Mouse (Mus musculus): ENCODE measurements around the gene Cd7. TPM values are rescaled to one million over a fixed set of nuclear protein-coding genes. Genes with fewer than 3 reads are reported as not detected.
"Not testable (repeated sequence)": the region's sequence is repeated elsewhere in the genome, so short reads cannot be mapped to it uniquely, and the experiment has no call there.

Gene Cd7
- polyA plus RNA-seq, 1 experiment from 2014 or later = not detected

DNA sequence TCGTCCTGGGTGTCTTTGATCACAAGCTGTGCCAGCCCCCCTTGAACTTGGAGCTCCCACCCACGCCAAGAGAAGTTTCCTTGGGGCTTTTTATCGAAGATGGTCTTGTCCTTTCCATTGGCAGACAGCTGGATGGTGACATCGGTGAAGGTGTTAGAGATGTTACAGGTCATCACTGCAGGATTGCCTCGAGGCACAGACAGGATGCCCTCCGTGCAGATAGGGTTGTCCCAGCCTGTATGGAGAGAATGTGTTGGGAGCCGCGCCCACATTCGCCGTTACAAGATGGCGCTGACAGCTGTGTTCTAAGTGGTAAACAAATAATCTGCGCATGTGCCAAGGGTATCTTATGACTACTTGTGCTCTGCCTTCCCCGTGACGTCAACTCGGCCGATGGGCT, 30.4 kb upstream of the Cd7 start:
- not testable (repeated sequence) for H3K4me3 ChIP-seq (ENCODE audit: low read length); ATAC-seq (ENCODE audit: low FRiP score, low TSS enrichment); H3K27me3 ChIP-seq (ENCODE audit: control insufficient read depth, insufficient read depth, low read length); H3K9me3 ChIP-seq (ENCODE audit: control insufficient read depth, low read length); H3K4me1 ChIP-seq (ENCODE audit: control insufficient read depth, insufficient read depth, low read length); H3K9ac ChIP-seq (ENCODE audit: low read depth, low read length); H3K36me3 ChIP-seq (ENCODE audit: control insufficient read depth, insufficient read depth, low read length); H3K4me2 ChIP-seq (replicated peaks; ENCODE audit: low read depth, low read length); H3K27ac ChIP-seq (ENCODE audit: low read depth, low read length)
- WGBS = 88% methylated on average over 11 of the region's 16 CpGs

DNA sequence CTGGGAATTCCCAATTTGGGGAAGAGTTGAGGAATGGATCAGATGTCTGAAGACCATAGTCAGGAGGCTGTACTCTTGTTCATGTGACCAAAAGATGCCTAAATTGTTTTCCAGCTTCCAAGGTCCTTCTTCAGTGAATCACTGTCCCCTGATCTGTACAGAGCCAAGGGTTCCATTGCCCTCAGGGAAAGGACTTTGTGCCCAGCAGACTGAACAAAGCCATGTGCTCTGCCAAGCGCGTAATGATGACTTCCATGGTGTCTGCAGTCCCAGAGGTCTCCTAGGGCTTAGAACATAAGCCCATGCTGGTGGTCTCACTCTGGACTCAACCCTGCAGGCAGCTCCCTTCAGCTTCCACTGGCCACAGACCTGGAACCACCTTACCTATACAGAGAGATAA, 28.7 kb upstream of the Cd7 start:
- 86% methylated on average over 2 of the region's 2 CpGs for WGBS
- Histone ChIP-seq H3K36me3 (ENCODE audit: control insufficient read depth, insufficient read depth, low read length) (no peaks in the 10 kb centered on the region), H3K27ac (ENCODE audit: low read depth, low read length) (no peak overlapping the region), H3K4me2 (replicated peaks; ENCODE audit: low read depth, low read length) (no peak overlapping the region), H3K9me3 (ENCODE audit: control insufficient read depth, low read length) (no peaks in the 10 kb centered on the region), H3K9ac (ENCODE audit: low read depth, low read length) (no peak overlapping the region), H3K27me3 (ENCODE audit: control insufficient read depth, insufficient read depth, low read length) (no peaks in the 10 kb centered on the region), H3K4me3 (ENCODE audit: low read length) (no peak overlapping the region), H3K4me1 (ENCODE audit: control insufficient read depth, insufficient read depth, low read length) (0 out of 2 replicates have a peak, but pooled peaks cover 3% of the 10 kb centered on the region)
- ATAC-seq (ENCODE audit: low FRiP score, low TSS enrichment) = no peak

DNA sequence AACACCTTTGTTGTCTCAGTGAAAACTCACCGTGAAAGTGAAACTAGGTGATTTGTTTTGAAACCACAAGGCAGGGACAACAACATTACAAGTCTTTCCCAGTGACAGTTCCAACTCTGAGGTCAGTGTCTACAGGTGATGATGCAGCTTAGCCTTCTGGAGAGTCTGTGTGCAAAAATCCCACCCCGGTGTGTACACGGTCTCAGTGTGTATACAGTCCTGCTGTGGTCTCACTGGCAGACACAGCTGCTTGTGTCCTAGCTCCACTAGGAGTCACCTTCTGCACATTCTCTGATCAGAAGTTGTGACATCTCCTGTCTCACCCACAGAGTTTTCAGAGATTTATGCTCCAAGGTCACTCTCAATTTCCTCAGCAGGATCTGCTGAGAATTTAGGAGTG, 25.0 kb upstream of the Cd7 start:
- H3K4me1 ChIP-seq (ENCODE audit: control insufficient read depth, insufficient read depth, low read length) = 0 out of 2 replicates have a peak, but pooled peaks cover 3% of the 10 kb centered on the region

DNA sequence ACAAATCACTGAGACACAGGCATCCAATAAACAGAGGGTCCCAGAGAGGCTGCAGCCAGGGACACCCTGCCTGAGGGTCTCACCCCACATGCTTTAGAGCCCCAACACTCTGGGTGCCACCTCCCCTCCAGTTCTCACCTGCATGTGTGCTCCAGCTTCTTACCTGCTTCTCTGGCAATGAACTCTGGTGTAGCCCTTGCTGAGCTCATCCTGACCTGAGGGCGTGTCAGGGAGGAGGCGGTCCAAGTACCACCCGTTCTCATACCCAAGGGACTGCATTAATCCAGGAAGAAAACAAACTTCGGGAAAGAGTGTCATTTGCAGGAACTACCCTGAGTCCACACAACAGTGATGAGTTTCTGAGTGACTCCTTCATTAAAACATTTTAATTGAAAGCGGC, 24.2 kb upstream of the Cd7 start, which contains the start of gene Sectm1b:
TSS of gene Sectm1b (minus strand) at position 191 of the 400 bp plus-strand sequence.
- Histone ChIP-seq H3K9me3 (ENCODE audit: control insufficient read depth, low read length) (no peaks in the 10 kb centered on the region), H3K27ac (ENCODE audit: low read depth, low read length) (no peak within 1 kb of the TSS), H3K27me3 (ENCODE audit: control insufficient read depth, insufficient read depth, low read length) (no peaks in the 10 kb centered on the region), H3K36me3 (ENCODE audit: control insufficient read depth, insufficient read depth, low read length) (no peaks in the 10 kb centered on the region), H3K9ac (ENCODE audit: low read depth, low read length) (no peak within 1 kb of the TSS), H3K4me3 (ENCODE audit: low read length) (no peak within 1 kb of the TSS), H3K4me1 (ENCODE audit: control insufficient read depth, insufficient read depth, low read length) (0 out of 2 replicates have a peak, but pooled peaks cover 3% of the 10 kb centered on the region), H3K4me2 (replicated peaks; ENCODE audit: low read depth, low read length) (no peak within 1 kb of the TSS)
- WGBS = 77% methylated on average over 5 of the region's 5 CpGs
- no peak for ATAC-seq (ENCODE audit: low FRiP score, low TSS enrichment)

More for the DNA sequence above, 25.0 kb upstream of the Cd7 start:
- 0 out of 2 replicates have a peak, but pooled peaks have one; percentile 60 for ATAC-seq (ENCODE audit: low FRiP score, low TSS enrichment)
- no peak overlapping the region for H3K4me3 ChIP-seq (ENCODE audit: low read length)
- H3K9ac ChIP-seq (ENCODE audit: low read depth, low read length) = no peak overlapping the region
- H3K27me3 ChIP-seq (ENCODE audit: control insufficient read depth, insufficient read depth, low read length) = no peaks in the 10 kb centered on the region
- no peak overlapping the region for H3K27ac ChIP-seq (ENCODE audit: low read depth, low read length)
- 69% methylated on average over 3 of the region's 3 CpGs for WGBS
- H3K9me3 ChIP-seq (ENCODE audit: control insufficient read depth, low read length) = no peaks in the 10 kb centered on the region
- no peaks in the 10 kb centered on the region for H3K36me3 ChIP-seq (ENCODE audit: control insufficient read depth, insufficient read depth, low read length)
- no peak overlapping the region for H3K4me2 ChIP-seq (replicated peaks; ENCODE audit: low read depth, low read length)

DNA sequence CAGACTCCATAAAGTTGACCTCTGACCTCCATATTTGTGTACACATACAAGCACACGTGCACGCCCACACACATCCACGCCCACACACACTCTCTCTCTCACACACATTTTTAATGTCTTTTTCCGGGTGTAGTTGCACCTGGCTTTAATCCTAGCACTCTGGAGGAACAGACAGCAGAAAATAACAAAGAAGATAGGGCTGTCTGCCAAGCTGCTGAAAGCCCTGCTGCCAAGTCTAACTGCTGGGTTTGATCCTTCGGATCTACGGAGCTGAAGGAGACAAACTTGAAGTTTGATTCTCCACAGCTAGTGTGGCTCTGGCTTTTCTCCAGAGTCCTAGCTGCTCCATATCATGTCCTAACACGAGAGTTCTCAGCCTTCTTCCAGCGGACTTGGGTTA, 22.4 kb upstream of the Cd7 start:
- no peak for ATAC-seq (ENCODE audit: low FRiP score, low TSS enrichment)
- H3K9ac ChIP-seq (ENCODE audit: low read depth, low read length) = no peak overlapping the region
- no peak overlapping the region for H3K4me3 ChIP-seq (ENCODE audit: low read length)
- H3K4me1 ChIP-seq (ENCODE audit: control insufficient read depth, insufficient read depth, low read length) = 0 out of 2 replicates have a peak, but pooled peaks cover 3% of the 10 kb centered on the region
- no peaks in the 10 kb centered on the region for H3K36me3 ChIP-seq (ENCODE audit: control insufficient read depth, insufficient read depth, low read length)
- H3K27me3 ChIP-seq (ENCODE audit: control insufficient read depth, insufficient read depth, low read length) = no peaks in the 10 kb centered on the region
- WGBS = 74% methylated on average over 8 of the region's 8 CpGs
- no peak overlapping the region for H3K4me2 ChIP-seq (replicated peaks; ENCODE audit: low read depth, low read length)
- H3K27ac ChIP-seq (ENCODE audit: low read depth, low read length) = no peak overlapping the region
- no peaks in the 10 kb centered on the region for H3K9me3 ChIP-seq (ENCODE audit: control insufficient read depth, low read length)

DNA sequence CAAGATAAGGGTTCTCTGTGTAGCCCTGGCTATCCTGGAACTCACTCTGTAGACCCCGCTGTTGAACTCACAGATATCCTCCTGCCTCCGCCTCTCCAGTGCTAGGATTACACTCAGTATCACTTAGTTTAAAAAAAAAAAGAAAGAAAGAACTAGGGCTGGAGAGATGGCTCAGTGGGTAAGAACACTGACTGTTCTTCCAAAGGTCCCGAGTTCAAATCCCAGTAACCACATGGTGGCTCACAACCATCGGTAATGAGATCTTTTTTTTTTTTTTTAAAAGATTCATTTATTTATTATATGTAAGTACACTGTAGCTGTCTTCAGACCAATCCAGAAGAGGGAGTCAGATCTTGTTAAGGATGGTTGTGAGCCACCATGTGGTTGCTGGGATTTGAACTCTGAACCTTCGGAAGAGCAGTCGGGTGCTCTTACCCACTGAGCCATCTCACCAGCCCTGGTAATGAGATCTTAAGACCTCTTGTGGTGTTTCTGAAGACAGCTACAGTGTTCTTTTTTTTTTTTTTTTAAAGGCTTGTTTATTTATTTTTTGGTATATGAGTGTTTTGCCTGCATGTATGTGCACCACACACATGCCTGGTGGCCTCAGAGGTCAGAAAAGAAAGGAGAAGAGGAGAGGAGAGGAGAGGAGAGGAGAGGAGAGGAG, 21.3 kb upstream of the Cd7 start:
- not testable (repeated sequence) for H3K9ac ChIP-seq (ENCODE audit: low read depth, low read length); H3K4me3 ChIP-seq (ENCODE audit: low read length); H3K9me3 ChIP-seq (ENCODE audit: control insufficient read depth, low read length); H3K4me2 ChIP-seq (replicated peaks; ENCODE audit: low read depth, low read length); H3K36me3 ChIP-seq (ENCODE audit: control insufficient read depth, insufficient read depth, low read length); ATAC-seq (ENCODE audit: low FRiP score, low TSS enrichment); H3K27ac ChIP-seq (ENCODE audit: low read depth, low read length); H3K27me3 ChIP-seq (ENCODE audit: control insufficient read depth, insufficient read depth, low read length); H3K4me1 ChIP-seq (ENCODE audit: control insufficient read depth, insufficient read depth, low read length)
- 93% methylated on average over 6 of the region's 6 CpGs for WGBS

DNA sequence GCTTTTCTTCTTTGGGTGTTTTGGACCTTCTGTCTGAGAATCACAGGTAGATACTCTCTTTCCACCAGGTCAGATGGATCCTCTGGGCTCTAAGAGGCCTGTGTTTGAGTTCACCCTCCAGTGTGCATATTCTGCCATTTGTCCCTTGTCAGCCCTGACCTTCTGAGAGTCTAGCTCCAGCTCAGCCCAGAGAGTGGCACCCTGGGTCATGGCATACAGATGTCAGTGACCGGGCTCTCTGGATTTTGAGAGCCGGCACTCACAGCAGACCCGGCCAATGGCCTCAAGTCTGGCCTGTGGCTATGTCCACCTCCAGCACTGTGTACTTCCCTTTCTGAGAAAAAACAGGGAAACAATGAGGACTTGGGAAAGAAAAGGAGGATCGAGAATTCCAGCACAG, 20.3 kb upstream of the Cd7 start:
- Histone ChIP-seq H3K4me2 (replicated peaks; ENCODE audit: low read depth, low read length) (no peak overlapping the region), H3K27me3 (ENCODE audit: control insufficient read depth, insufficient read depth, low read length) (no peaks in the 10 kb centered on the region), H3K27ac (ENCODE audit: low read depth, low read length) (no peak overlapping the region), H3K36me3 (ENCODE audit: control insufficient read depth, insufficient read depth, low read length) (no peaks in the 10 kb centered on the region), H3K9me3 (ENCODE audit: control insufficient read depth, low read length) (no peaks in the 10 kb centered on the region), H3K9ac (ENCODE audit: low read depth, low read length) (no peak overlapping the region), H3K4me1 (ENCODE audit: control insufficient read depth, insufficient read depth, low read length) (peaks cover 6% of the 10 kb centered on the region; the same call in 1 of the 2 replicates), H3K4me3 (ENCODE audit: low read length) (no peak overlapping the region)
- ATAC-seq (ENCODE audit: low FRiP score, low TSS enrichment) = no peak
- 92% methylated on average over 4 of the region's 4 CpGs for WGBS

DNA sequence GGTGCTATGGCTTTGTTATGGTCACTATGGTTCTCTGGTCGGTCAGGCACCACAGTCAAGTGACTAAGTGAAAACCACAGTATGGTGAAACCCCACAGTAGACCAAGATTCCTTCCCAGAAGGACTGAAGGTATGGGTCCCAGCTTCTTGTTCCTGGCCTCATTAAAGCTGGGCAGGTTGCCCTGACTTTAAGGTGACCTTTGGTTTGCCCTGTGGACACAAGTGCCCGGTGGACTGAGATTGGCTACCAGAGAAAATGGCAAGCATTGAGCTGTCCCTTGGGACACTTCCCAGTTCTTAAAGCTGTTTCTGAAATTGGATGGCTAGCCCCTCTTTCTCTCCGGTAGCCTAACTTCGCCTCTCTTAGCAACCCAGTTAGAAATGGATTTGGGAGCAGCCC, 19.7 kb upstream of the Cd7 start:
- Histone ChIP-seq H3K4me2 (replicated peaks; ENCODE audit: low read depth, low read length) (no peak overlapping the region), H3K27ac (ENCODE audit: low read depth, low read length) (no peak overlapping the region), H3K4me1 (ENCODE audit: control insufficient read depth, insufficient read depth, low read length) (peaks cover 6% of the 10 kb centered on the region; the same call in 1 of the 2 replicates), H3K36me3 (ENCODE audit: control insufficient read depth, insufficient read depth, low read length) (no peaks in the 10 kb centered on the region), H3K9ac (ENCODE audit: low read depth, low read length) (no peak overlapping the region), H3K27me3 (ENCODE audit: control insufficient read depth, insufficient read depth, low read length) (no peaks in the 10 kb centered on the region), H3K4me3 (ENCODE audit: low read length) (no peak overlapping the region), H3K9me3 (ENCODE audit: control insufficient read depth, low read length) (no peaks in the 10 kb centered on the region)
- no peak for ATAC-seq (ENCODE audit: low FRiP score, low TSS enrichment)
- WGBS = 85% methylated on average over 4 of the region's 4 CpGs

DNA sequence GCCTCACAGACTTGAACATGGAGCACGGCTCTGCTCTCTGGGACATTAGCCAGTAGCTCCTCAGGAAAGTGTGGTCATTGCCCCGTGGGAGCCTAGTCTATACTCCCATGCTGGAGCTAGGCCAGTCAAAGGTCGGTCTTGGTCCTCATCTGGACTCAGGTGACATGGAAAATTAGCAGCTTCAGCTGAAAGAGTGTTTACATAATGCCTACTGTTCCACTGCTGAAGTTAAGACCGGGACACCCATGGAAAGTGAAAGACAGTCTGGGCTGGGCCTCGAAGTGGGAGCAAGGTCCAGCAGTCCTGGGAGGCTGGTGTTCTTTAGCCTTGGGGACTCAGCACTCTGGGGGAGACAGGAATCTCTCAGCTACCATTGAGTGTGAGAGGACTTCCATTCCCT, 18.9 kb upstream of the Cd7 start:
- Histone ChIP-seq H3K27me3 (ENCODE audit: control insufficient read depth, insufficient read depth, low read length) (no peaks in the 10 kb centered on the region), H3K9me3 (ENCODE audit: control insufficient read depth, low read length) (no peaks in the 10 kb centered on the region), H3K9ac (ENCODE audit: low read depth, low read length) (no peak overlapping the region), H3K36me3 (ENCODE audit: control insufficient read depth, insufficient read depth, low read length) (no peaks in the 10 kb centered on the region), H3K4me2 (replicated peaks; ENCODE audit: low read depth, low read length) (no peak overlapping the region), H3K4me3 (ENCODE audit: low read length) (no peak overlapping the region), H3K4me1 (ENCODE audit: control insufficient read depth, insufficient read depth, low read length) (peaks cover 6% of the 10 kb centered on the region; the same call in 1 of the 2 replicates), H3K27ac (ENCODE audit: low read depth, low read length) (no peak overlapping the region)
- no peak for ATAC-seq (ENCODE audit: low FRiP score, low TSS enrichment)
- 76% methylated on average over 5 of the region's 5 CpGs for WGBS

All from kidney, embryonic 14.5 days (tissue).